Mouse (Mus musculus): ENCODE data around the gene H2-DMa. TPM values are rescaled to one million over a fixed set of nuclear protein-coding genes. Genes with fewer than 3 reads are reported as not detected.

H2-DMa gene
- 11.1 and 13.2 TPM in 2 replicates for polyA plus RNA-seq (2016; fragmentation: Nextera tagmentation; extraction: Ambion mirVana)

- peaks cover 33% of the 10 kb centered on the region for H3K4me1 ChIP-seq (replicated peaks)
- peak within 1 kb of the TSS; percentile 99 for H3K4me3 ChIP-seq (replicated peaks)
- peak within 1 kb of the TSS; percentile 99 for H3K9ac ChIP-seq (replicated peaks)
- ATAC-seq (ENCODE audit: insufficient number of reproducible peaks, insufficient read depth, low FRiP score, low TSS enrichment, low read depth): peak; percentile 50
- H3K27me3 ChIP-seq: no peaks in the 10 kb centered on the region
- 1% methylated on average over 96 of the region's 96 CpGs for WGBS
- peaks cover 36% of the 10 kb centered on the region for H3K36me3 ChIP-seq
- H3K4me2 ChIP-seq: peak within 1 kb of the TSS; percentile 74
- H3K27ac ChIP-seq: peak within 1 kb of the TSS; percentile 100
- no peaks in the 10 kb centered on the region for H3K9me3 ChIP-seq
Measured at GRCm38 (mm10) chr17:34119249-34120179, at the start of gene H2-DMa. H2-DMa (plus strand) TSS chr17:34119541.

GRCm38 (mm10) chr17:34072091-34072490, 47.2 kb upstream of the H2-DMa start:
- H3K36me3 ChIP-seq: no peaks in the 10 kb centered on the region
- 74% methylated on average over 5 of the region's 5 CpGs for WGBS
- no peaks in the 10 kb centered on the region for H3K4me1 ChIP-seq (replicated peaks)
- H3K9ac ChIP-seq (replicated peaks): no peak overlapping the region
- H3K9me3 ChIP-seq: no peaks in the 10 kb centered on the region
- ATAC-seq (ENCODE audit: insufficient number of reproducible peaks, insufficient read depth, low FRiP score, low TSS enrichment, low read depth): no peak
- H3K4me2 ChIP-seq: no peak overlapping the region
- H3K27ac ChIP-seq: no peak overlapping the region
- no peak overlapping the region for H3K4me3 ChIP-seq (replicated peaks)
- peaks cover 23% of the 10 kb centered on the region for H3K27me3 ChIP-seq

GRCm38 (mm10) chr17:34075271-34075670, 44.1 kb upstream of the H2-DMa start:
- 43% methylated on average over 7 of the region's 7 CpGs for WGBS
- peaks cover 24% of the 10 kb centered on the region for H3K27me3 ChIP-seq
- no peaks in the 10 kb centered on the region for H3K4me1 ChIP-seq (replicated peaks)
- no peak overlapping the region for H3K4me3 ChIP-seq (replicated peaks)
- H3K9ac ChIP-seq (replicated peaks): no peak overlapping the region
- H3K9me3 ChIP-seq: no peaks in the 10 kb centered on the region
- ATAC-seq (ENCODE audit: insufficient number of reproducible peaks, insufficient read depth, low FRiP score, low TSS enrichment, low read depth): no peak
- H3K4me2 ChIP-seq: no peak overlapping the region
- no peaks in the 10 kb centered on the region for H3K36me3 ChIP-seq
- H3K27ac ChIP-seq: no peak overlapping the region

- H3K4me2 ChIP-seq: no peak overlapping the region
- H3K9ac ChIP-seq (replicated peaks): no peak overlapping the region
- H3K36me3 ChIP-seq: no peaks in the 10 kb centered on the region
- peaks cover 29% of the 10 kb centered on the region for H3K27me3 ChIP-seq
- no peaks in the 10 kb centered on the region for H3K4me1 ChIP-seq (replicated peaks)
- no peak for ATAC-seq (ENCODE audit: insufficient number of reproducible peaks, insufficient read depth, low FRiP score, low TSS enrichment, low read depth)
- H3K27ac ChIP-seq: no peak overlapping the region
- no peak overlapping the region for H3K4me3 ChIP-seq (replicated peaks)
- 1% methylated on average over 9 of the region's 9 CpGs for WGBS
- H3K9me3 ChIP-seq: no peaks in the 10 kb centered on the region
Measured at GRCm38 (mm10) chr17:34077549-34077948, 41.8 kb upstream of the H2-DMa start.

GRCm38 (mm10) chr17:34078148-34078547, 41.2 kb upstream of the H2-DMa start:
- no peak overlapping the region for H3K4me3 ChIP-seq (replicated peaks)
- ATAC-seq (ENCODE audit: insufficient number of reproducible peaks, insufficient read depth, low FRiP score, low TSS enrichment, low read depth): no peak
- H3K9ac ChIP-seq (replicated peaks): no peak overlapping the region
- H3K27me3 ChIP-seq: peaks cover 29% of the 10 kb centered on the region
- peaks cover 6% of the 10 kb centered on the region for H3K4me1 ChIP-seq (replicated peaks)
- H3K4me2 ChIP-seq: no peak overlapping the region
- H3K9me3 ChIP-seq: no peaks in the 10 kb centered on the region
- 62% methylated on average over 4 of the region's 4 CpGs for WGBS
- H3K27ac ChIP-seq: no peak overlapping the region
- no peaks in the 10 kb centered on the region for H3K36me3 ChIP-seq

- peaks cover 29% of the 10 kb centered on the region for H3K27me3 ChIP-seq
- H3K4me2 ChIP-seq: no peak overlapping the region
- H3K4me1 ChIP-seq (replicated peaks): peaks cover 9% of the 10 kb centered on the region
- WGBS: 89% methylated on average over 11 of the region's 11 CpGs
- no peak overlapping the region for H3K4me3 ChIP-seq (replicated peaks)
- H3K9me3 ChIP-seq: no peaks in the 10 kb centered on the region
- ATAC-seq (ENCODE audit: insufficient number of reproducible peaks, insufficient read depth, low FRiP score, low TSS enrichment, low read depth): no peak
- no peaks in the 10 kb centered on the region for H3K36me3 ChIP-seq
- no peak overlapping the region for H3K9ac ChIP-seq (replicated peaks)
- H3K27ac ChIP-seq: no peak overlapping the region
Measured at GRCm38 (mm10) chr17:34079002-34079401, 40.3 kb upstream of the H2-DMa start.

- WGBS: 27% methylated on average over 5 of the region's 5 CpGs
- ATAC-seq (ENCODE audit: insufficient number of reproducible peaks, insufficient read depth, low FRiP score, low TSS enrichment, low read depth): no peak
- H3K4me1 ChIP-seq (replicated peaks): peaks cover 9% of the 10 kb centered on the region
Measured at GRCm38 (mm10) chr17:34079621-34080020, 39.7 kb upstream of the H2-DMa start.

GRCm38 (mm10) chr17:34083104-34083503, 36.2 kb upstream of the H2-DMa start:
- Histone ChIP-seq H3K9me3 (no peaks in the 10 kb centered on the region), H3K4me1 (replicated peaks) (peaks cover 9% of the 10 kb centered on the region), H3K36me3 (no peaks in the 10 kb centered on the region), H3K4me2 (peak overlapping the region; percentile 13; the same call in 1 of the 2 replicates), H3K9ac (replicated peaks) (no peak overlapping the region), H3K27ac (no peak overlapping the region), H3K27me3 (peaks cover 5% of the 10 kb centered on the region; the same call in 1 of the 2 replicates), H3K4me3 (replicated peaks) (no peak overlapping the region)
- WGBS: 11% methylated on average over 8 of the region's 8 CpGs
- no peak for ATAC-seq (ENCODE audit: insufficient number of reproducible peaks, insufficient read depth, low FRiP score, low TSS enrichment, low read depth)

More at GRCm38 (mm10) chr17:34079621-34080020, 39.7 kb upstream of the H2-DMa start:
- no peaks in the 10 kb centered on the region for H3K36me3 ChIP-seq
- no peak overlapping the region for H3K4me2 ChIP-seq
- H3K4me3 ChIP-seq (replicated peaks): no peak overlapping the region
- H3K9ac ChIP-seq (replicated peaks): no peak overlapping the region
- no peaks in the 10 kb centered on the region for H3K9me3 ChIP-seq
- no peak overlapping the region for H3K27ac ChIP-seq
- H3K27me3 ChIP-seq: peaks cover 29% of the 10 kb centered on the region

- no peak overlapping the region for H3K4me2 ChIP-seq
- H3K4me3 ChIP-seq (replicated peaks): no peak overlapping the region
- no peaks in the 10 kb centered on the region for H3K9me3 ChIP-seq
- ATAC-seq (ENCODE audit: insufficient number of reproducible peaks, insufficient read depth, low FRiP score, low TSS enrichment, low read depth): no peak
- H3K27me3 ChIP-seq: no peaks in the 10 kb centered on the region; the same call in 1 of the 2 replicates
- no peak overlapping the region for H3K9ac ChIP-seq (replicated peaks)
- no peaks in the 10 kb centered on the region for H3K36me3 ChIP-seq
- no peak overlapping the region for H3K27ac ChIP-seq
- 42% methylated on average over 2 of the region's 2 CpGs for WGBS
- H3K4me1 ChIP-seq (replicated peaks): peaks cover 10% of the 10 kb centered on the region
Measured at GRCm38 (mm10) chr17:34087386-34087785, 32.0 kb upstream of the H2-DMa start.

- no peak overlapping the region for H3K4me2 ChIP-seq
- no peak for ATAC-seq (ENCODE audit: insufficient number of reproducible peaks, insufficient read depth, low FRiP score, low TSS enrichment, low read depth)
- no peaks in the 10 kb centered on the region for H3K27me3 ChIP-seq
- WGBS: 87% methylated on average over 11 of the region's 11 CpGs
- no peak overlapping the region for H3K4me3 ChIP-seq (replicated peaks)
- no peaks in the 10 kb centered on the region for H3K9me3 ChIP-seq
- H3K9ac ChIP-seq (replicated peaks): no peak overlapping the region
- H3K36me3 ChIP-seq: no peaks in the 10 kb centered on the region
- H3K27ac ChIP-seq: no peak overlapping the region
- peaks cover 9% of the 10 kb centered on the region for H3K4me1 ChIP-seq (replicated peaks)
Measured at GRCm38 (mm10) chr17:34088124-34088523, 31.2 kb upstream of the H2-DMa start.

- no peaks in the 10 kb centered on the region for H3K27me3 ChIP-seq
- peaks cover 12% of the 10 kb centered on the region for H3K4me1 ChIP-seq (replicated peaks)
- H3K9ac ChIP-seq (replicated peaks): no peak overlapping the region
- H3K4me2 ChIP-seq: no peak overlapping the region
- ATAC-seq (ENCODE audit: insufficient number of reproducible peaks, insufficient read depth, low FRiP score, low TSS enrichment, low read depth): no peak
- no peak overlapping the region for H3K27ac ChIP-seq
- no peak overlapping the region for H3K4me3 ChIP-seq (replicated peaks)
- no peaks in the 10 kb centered on the region for H3K9me3 ChIP-seq
- no peaks in the 10 kb centered on the region for H3K36me3 ChIP-seq
- 54% methylated on average over 7 of the region's 7 CpGs for WGBS
Measured at GRCm38 (mm10) chr17:34090923-34091322, 28.4 kb upstream of the H2-DMa start.

All from limb, embryonic 12.5 days (tissue).